Mouse (Mus musculus) lung, postnatal 0 days (tissue): Measurements from ENCODE around the gene Nrxn1.
A peak's percentile ranks its signal among the peaks of the same experiment; 100 is the strongest.

Source experiments
- CTCF ChIP-seq: IDR thresholded peaks from 2 replicates; pipeline ENCODE4 v1.5.1; 2016; ENCODE audit warnings: antibody characterized with exemption, mild to moderate bottlenecking
- EP300 ChIP-seq: IDR thresholded peaks from 2 replicates; pipeline ENCODE4 v1.6.1; 2016; ENCODE audit warnings: antibody characterized with exemption, mild to moderate bottlenecking, control low read depth

- TF ChIP-seq CTCF (0 out of 2 replicates have a peak, but pooled peaks have one; percentile 7), EP300 (no peak)
These were observed 636.1 kb downstream of the Nrxn1 start for GRCm38 (mm10) chr17:90456748-90457147.
